Mouse (Mus musculus): ENCODE measurements around the gene Nprl2.

- TF ChIP-seq POLR2A (IDR thresholded peaks at IDR 0.05; ENCODE audit: control insufficient read depth, low read depth, low read length): no peak
- TF ChIP-seq CTCF (IDR thresholded peaks at IDR 0.05; ENCODE audit: control insufficient read depth, insufficient read depth, insufficient replicate concordance, low read depth, low read length): no peak
Observed at GRCm38 (mm10) chr9:107511436-107511835, 30.6 kb upstream of the Nprl2 start.
